Mouse (Mus musculus): ENCODE measurements around the gene Tpt1. TPM values are rescaled to one million over a fixed set of nuclear protein-coding genes. Genes with fewer than 3 reads are reported as not detected.

Gene Tpt1
- 876 and 886 TPM in 2 replicates for polyA plus RNA-seq (2015; fragmentation: Nextera tagmentation; extraction: Ambion mirVana)

- WGBS = 1% methylated on average over 98 of the region's 108 CpGs
- peak within 1 kb of the TSS; percentile 99 for H3K27ac ChIP-seq
- H3K9ac ChIP-seq (replicated peaks) = peak within 1 kb of the TSS; percentile 92
- H3K9me3 ChIP-seq = no peaks in the 10 kb centered on the region
- H3K4me1 ChIP-seq (replicated peaks) = peaks cover 41% of the 10 kb centered on the region
- peak; percentile 96 for ATAC-seq
- peaks cover 34% of the 10 kb centered on the region for H3K36me3 ChIP-seq
- H3K4me2 ChIP-seq (replicated peaks) = peak within 1 kb of the TSS; percentile 72
- peak within 1 kb of the TSS; percentile 80 for H3K4me3 ChIP-seq (replicated peaks)
- H3K27me3 ChIP-seq = no peaks in the 10 kb centered on the region
Measured at GRCm38 (mm10) chr14:75844867-75845697, at the start of gene Tpt1. TSS of gene Tpt1 (plus strand) at chr14:75845093.

DNA sequence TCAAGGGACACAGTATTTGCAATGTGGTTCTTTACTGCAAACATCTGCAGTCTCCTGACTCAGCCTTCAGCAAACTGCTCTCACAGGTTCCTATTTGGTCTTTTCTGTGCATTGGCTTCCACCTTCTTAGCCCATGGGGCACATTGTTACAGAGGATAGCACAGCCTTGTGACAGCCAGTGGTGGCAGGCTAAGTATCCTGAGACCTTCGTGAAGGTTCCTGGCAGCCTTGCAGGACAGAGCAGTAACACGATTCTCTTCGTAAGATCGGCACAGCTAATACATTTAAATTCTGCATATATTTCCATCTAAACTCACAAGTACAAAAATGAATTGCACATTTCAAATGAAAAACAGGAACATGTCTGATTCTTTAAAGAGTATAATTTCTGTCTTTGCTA, 49.0 kb upstream of the Tpt1 start:
- WGBS = 85% methylated on average over 4 of the region's 4 CpGs

GRCm38 (mm10) chr14:75797769-75798386, 47.0 kb upstream of the Tpt1 start:
- no peaks in the 10 kb centered on the region for H3K27me3 ChIP-seq
- 57% methylated on average over 5 of the region's 5 CpGs for WGBS
- H3K4me2 ChIP-seq (replicated peaks) = no peak overlapping the region
- no peaks in the 10 kb centered on the region for H3K36me3 ChIP-seq
- no peaks in the 10 kb centered on the region for H3K4me1 ChIP-seq (replicated peaks)
- H3K4me3 ChIP-seq (replicated peaks) = no peak overlapping the region
- no peak overlapping the region for H3K27ac ChIP-seq
- no peak overlapping the region for H3K9ac ChIP-seq (replicated peaks)
- H3K9me3 ChIP-seq = no peaks in the 10 kb centered on the region
- ATAC-seq = no peak

More for the DNA sequence above, 49.0 kb upstream of the Tpt1 start:
- Histone ChIP-seq H3K4me2 (replicated peaks) (no peak overlapping the region), H3K4me3 (replicated peaks) (no peak overlapping the region), H3K9me3 (no peaks in the 10 kb centered on the region), H3K27ac (no peak overlapping the region), H3K4me1 (replicated peaks) (no peaks in the 10 kb centered on the region), H3K27me3 (no peaks in the 10 kb centered on the region), H3K9ac (replicated peaks) (no peak overlapping the region), H3K36me3 (no peaks in the 10 kb centered on the region)
- ATAC-seq = no peak

DNA sequence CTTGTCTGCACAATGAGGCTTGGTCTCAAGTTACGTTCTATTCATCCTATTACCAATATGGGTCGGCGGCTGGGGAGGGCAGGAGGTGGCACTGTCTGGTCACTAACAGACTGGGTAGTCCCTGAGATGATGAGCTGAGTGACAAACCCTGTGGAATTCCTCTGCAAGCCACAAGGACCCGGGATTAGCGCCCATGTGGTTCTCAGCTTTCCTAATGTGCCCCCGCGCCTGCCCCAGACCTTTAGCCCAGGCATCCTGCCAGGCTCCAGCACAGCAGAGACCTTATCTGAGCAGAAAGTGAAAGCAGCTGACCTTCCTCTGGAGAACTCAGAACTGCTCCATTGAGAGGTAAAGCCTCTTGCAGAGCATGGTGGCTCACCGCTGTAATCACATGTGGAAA, 37.1 kb upstream of the Tpt1 start:
- 77% methylated on average over 8 of the region's 8 CpGs for WGBS
- H3K4me1 ChIP-seq (replicated peaks) = no peaks in the 10 kb centered on the region
- H3K27me3 ChIP-seq = no peaks in the 10 kb centered on the region
- ATAC-seq = no peak
- H3K27ac ChIP-seq = no peak overlapping the region
- no peak overlapping the region for H3K9ac ChIP-seq (replicated peaks)
- H3K36me3 ChIP-seq = no peaks in the 10 kb centered on the region
- no peak overlapping the region for H3K4me2 ChIP-seq (replicated peaks)
- no peaks in the 10 kb centered on the region for H3K9me3 ChIP-seq
- no peak overlapping the region for H3K4me3 ChIP-seq (replicated peaks)

- no peaks in the 10 kb centered on the region for H3K9me3 ChIP-seq
- no peaks in the 10 kb centered on the region for H3K27me3 ChIP-seq
- no peak overlapping the region for H3K9ac ChIP-seq (replicated peaks)
- no peak for ATAC-seq
- no peaks in the 10 kb centered on the region for H3K36me3 ChIP-seq
- no peak overlapping the region for H3K27ac ChIP-seq
- no peaks in the 10 kb centered on the region for H3K4me1 ChIP-seq (replicated peaks)
- no peak overlapping the region for H3K4me2 ChIP-seq (replicated peaks)
- WGBS = 88% methylated on average over 6 of the region's 6 CpGs
- H3K4me3 ChIP-seq (replicated peaks) = no peak overlapping the region
Measured at GRCm38 (mm10) chr14:75809931-75810330, 35.0 kb upstream of the Tpt1 start.

GRCm38 (mm10) chr14:75818528-75818927, 26.4 kb upstream of the Tpt1 start:
- H3K4me2 ChIP-seq (replicated peaks) = no peak overlapping the region
- H3K36me3 ChIP-seq = no peaks in the 10 kb centered on the region
- H3K27me3 ChIP-seq = no peaks in the 10 kb centered on the region
- H3K9me3 ChIP-seq = no peaks in the 10 kb centered on the region
- ATAC-seq = no peak
- H3K27ac ChIP-seq = no peak overlapping the region
- 91% methylated on average over 2 of the region's 2 CpGs for WGBS
- H3K4me1 ChIP-seq (replicated peaks) = no peaks in the 10 kb centered on the region
- no peak overlapping the region for H3K4me3 ChIP-seq (replicated peaks)
- H3K9ac ChIP-seq (replicated peaks) = no peak overlapping the region

GRCm38 (mm10) chr14:75819341-75819740, 25.6 kb upstream of the Tpt1 start:
- H3K9me3 ChIP-seq = no peaks in the 10 kb centered on the region
- no peak overlapping the region for H3K27ac ChIP-seq
- no peak overlapping the region for H3K4me3 ChIP-seq (replicated peaks)
- no peaks in the 10 kb centered on the region for H3K4me1 ChIP-seq (replicated peaks)
- no peak overlapping the region for H3K4me2 ChIP-seq (replicated peaks)
- H3K27me3 ChIP-seq = no peaks in the 10 kb centered on the region
- 79% methylated on average over 2 of the region's 2 CpGs for WGBS
- no peak for ATAC-seq
- no peaks in the 10 kb centered on the region for H3K36me3 ChIP-seq
- H3K9ac ChIP-seq (replicated peaks) = no peak overlapping the region

GRCm38 (mm10) chr14:75820007-75820406, 24.9 kb upstream of the Tpt1 start:
- no peaks in the 10 kb centered on the region for H3K36me3 ChIP-seq
- no peak for ATAC-seq
- H3K4me3 ChIP-seq (replicated peaks) = no peak overlapping the region
- 84% methylated on average over 5 of the region's 5 CpGs for WGBS
- no peak overlapping the region for H3K27ac ChIP-seq
- no peaks in the 10 kb centered on the region for H3K4me1 ChIP-seq (replicated peaks)
- H3K4me2 ChIP-seq (replicated peaks) = no peak overlapping the region
- H3K27me3 ChIP-seq = no peaks in the 10 kb centered on the region
- no peak overlapping the region for H3K9ac ChIP-seq (replicated peaks)
- no peaks in the 10 kb centered on the region for H3K9me3 ChIP-seq

DNA sequence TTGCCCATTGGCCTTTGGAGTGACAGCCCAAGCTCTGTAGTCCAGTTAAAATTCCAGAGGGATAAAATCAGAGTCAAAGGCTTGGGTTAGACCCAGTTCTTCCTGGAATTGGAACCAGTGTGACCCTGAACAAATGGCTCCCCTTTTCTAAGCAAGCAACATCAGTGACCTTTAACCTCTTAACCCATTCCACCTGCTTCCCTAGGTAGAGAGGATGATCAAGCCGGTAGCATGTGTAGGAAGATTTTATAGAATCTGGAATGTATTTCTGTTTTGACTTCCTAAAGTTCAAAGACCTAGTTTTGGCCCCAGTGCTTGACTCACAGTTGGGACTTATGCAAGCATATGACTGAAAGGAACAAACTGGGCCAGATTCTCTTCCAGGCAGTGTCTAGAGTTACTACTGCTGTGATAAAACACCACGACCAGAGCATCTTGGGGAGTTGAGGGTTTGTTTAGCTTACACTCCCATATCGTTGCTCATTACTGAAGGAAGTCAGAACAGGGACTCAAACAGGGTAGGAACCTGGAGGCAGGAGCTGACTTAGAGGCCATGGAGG, 18.0 kb upstream of the Tpt1 start:
- WGBS = 81% methylated on average over 3 of the region's 3 CpGs
- no peaks in the 10 kb centered on the region for H3K36me3 ChIP-seq
- H3K9me3 ChIP-seq = no peaks in the 10 kb centered on the region
- no peak overlapping the region for H3K4me2 ChIP-seq (replicated peaks)
- H3K4me3 ChIP-seq (replicated peaks) = no peak overlapping the region
- peaks cover 17% of the 10 kb centered on the region for H3K27me3 ChIP-seq
- H3K27ac ChIP-seq = no peak overlapping the region
- ATAC-seq = no peak
- peaks cover 10% of the 10 kb centered on the region; the same call in 1 of the 2 replicates for H3K4me1 ChIP-seq (replicated peaks)
- no peak overlapping the region for H3K9ac ChIP-seq (replicated peaks)

DNA sequence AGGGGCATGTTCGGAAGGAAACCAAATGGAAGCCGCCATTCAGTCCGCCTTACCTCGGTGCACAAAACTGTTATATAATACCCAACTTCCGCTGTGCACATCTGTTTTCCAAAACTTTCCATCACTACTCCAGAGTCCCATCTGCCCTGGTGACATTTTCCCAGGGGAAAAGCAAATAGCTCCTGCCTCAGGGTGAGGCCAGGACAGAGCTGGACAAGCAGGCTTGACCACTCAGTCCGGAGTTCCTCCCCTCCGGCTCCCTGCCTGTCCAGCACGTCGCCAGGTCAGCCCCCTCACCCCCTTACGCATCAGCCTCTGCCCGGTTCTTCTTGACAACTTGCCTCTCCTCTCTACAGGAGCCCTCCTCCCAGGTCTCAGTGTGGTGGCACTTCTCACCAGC, 16.7 kb upstream of the Tpt1 start:
- 0 out of 2 replicates have a peak overlapping the region, but pooled peaks have one; percentile 33 for H3K4me3 ChIP-seq (replicated peaks)
- H3K9me3 ChIP-seq = no peaks in the 10 kb centered on the region
- peak overlapping the region; percentile 54; the same call in 1 of the 2 replicates for H3K4me2 ChIP-seq (replicated peaks)
- no peak overlapping the region for H3K27ac ChIP-seq
- H3K27me3 ChIP-seq = peaks cover 17% of the 10 kb centered on the region
- 45% methylated on average over 11 of the region's 11 CpGs for WGBS
- H3K9ac ChIP-seq (replicated peaks) = no peak overlapping the region
- H3K4me1 ChIP-seq (replicated peaks) = peaks cover 15% of the 10 kb centered on the region
- ATAC-seq = 0 out of 2 replicates have a peak, but pooled peaks have one; percentile 15
- no peaks in the 10 kb centered on the region for H3K36me3 ChIP-seq

- Histone ChIP-seq H3K4me3 (replicated peaks) (peak overlapping the region; percentile 33), H3K4me2 (replicated peaks) (peak overlapping the region; percentile 54), H3K9me3 (no peaks in the 10 kb centered on the region), H3K27ac (peak overlapping the region; percentile 10; the same call in 1 of the 2 replicates), H3K9ac (replicated peaks) (no peak overlapping the region), H3K27me3 (peaks cover 17% of the 10 kb centered on the region), H3K36me3 (no peaks in the 10 kb centered on the region), H3K4me1 (replicated peaks) (peaks cover 24% of the 10 kb centered on the region)
- ATAC-seq = peak; percentile 47
- 7% methylated on average over 32 of the region's 32 CpGs for WGBS
Measured at GRCm38 (mm10) chr14:75828866-75829806, 15.8 kb upstream of the Tpt1 start.

Data from midbrain, embryonic 13.5 days (tissue).